Mouse (Mus musculus): ENCODE measurements around the gene Kmt5b.

DNA sequence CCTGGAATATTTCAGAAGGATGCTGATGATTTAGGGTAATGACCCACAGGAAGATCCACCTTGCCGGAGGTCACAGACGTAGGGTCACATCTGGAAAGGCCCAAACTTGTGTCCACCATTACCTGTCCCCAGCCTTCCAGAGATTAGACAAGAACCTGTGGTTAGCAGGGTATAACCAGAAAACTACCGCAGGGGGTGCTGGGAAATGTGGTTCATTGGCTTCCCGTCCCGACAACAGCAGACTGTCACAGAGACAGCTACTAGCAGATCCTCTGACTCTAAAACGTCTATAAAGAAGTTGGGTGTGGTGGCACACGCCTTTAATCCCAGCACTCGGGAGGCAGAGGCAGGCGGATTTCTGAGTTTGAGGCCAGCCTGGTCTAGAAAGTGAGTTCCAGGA lies 69.6 kb downstream of the Kmt5b start:
- TF ChIP-seq POLR2A (IDR thresholded peaks at IDR 0.05; ENCODE audit: control insufficient read depth, extremely low read depth, insufficient read depth, low read length, poor library complexity) = no peak
- TF ChIP-seq CTCF (IDR thresholded peaks at IDR 0.05; ENCODE audit: borderline replicate concordance, control insufficient read depth, extremely low read depth, insufficient read depth, low read length, poor library complexity) = no peak
